Mouse (Mus musculus): ENCODE data around the gene Hoxc12. TPM values are rescaled to one million over a fixed set of nuclear protein-coding genes. Genes with fewer than 3 reads are reported as not detected.

The Hoxc12 gene
- polyA plus RNA-seq, 1 experiment = not detected

DNA sequence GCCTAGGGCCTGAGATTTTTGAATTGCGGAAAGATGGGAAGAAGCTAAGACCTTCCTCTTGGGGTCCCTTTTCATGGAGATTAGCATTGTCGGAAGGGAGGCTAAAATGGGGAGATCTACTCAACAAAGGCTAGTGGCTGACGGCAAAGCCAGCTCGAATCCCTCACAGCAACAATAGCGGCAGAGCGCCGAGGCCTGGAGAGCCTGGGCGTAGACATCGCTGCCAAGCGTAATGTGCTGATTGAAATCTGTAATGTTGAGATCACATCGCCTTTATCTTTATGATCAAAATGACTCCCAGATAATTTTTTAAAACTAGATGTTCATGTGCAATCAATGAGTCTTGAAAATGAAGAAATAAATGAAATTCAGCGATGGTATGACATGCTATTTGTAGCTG is 2.1 kb upstream of the Hoxc12 start:
- Histone ChIP-seq H3K4me3 (replicated peaks) (no peak overlapping the region), H3K9me3 (ENCODE audit: control insufficient read depth, low read length) (peaks cover 2% of the 10 kb centered on the region; the same call in 1 of the 2 replicates), H3K4me1 (ENCODE audit: control insufficient read depth) (no peaks in the 10 kb centered on the region), H3K27me3 (ENCODE audit: control insufficient read depth) (peaks cover 99% of the 10 kb centered on the region), H3K36me3 (ENCODE audit: control insufficient read depth) (no peaks in the 10 kb centered on the region)
- TF ChIP-seq TAL1 (IDR thresholded peaks at IDR 0.05; ENCODE audit: low read length) (no peak), GATA1 (IDR thresholded peaks at IDR 0.05; ENCODE audit: low read length) (no peak)

- TF ChIP-seq GATA1 (IDR thresholded peaks at IDR 0.05; ENCODE audit: low read length) (no peak), TAL1 (IDR thresholded peaks at IDR 0.05; ENCODE audit: low read length) (no peak)
- H3K27me3 ChIP-seq (ENCODE audit: control insufficient read depth) = peaks cover 100% of the 10 kb centered on the region
- H3K4me1 ChIP-seq (ENCODE audit: control insufficient read depth) = no peaks in the 10 kb centered on the region
- H3K36me3 ChIP-seq (ENCODE audit: control insufficient read depth) = no peaks in the 10 kb centered on the region
- no peak overlapping the region for H3K4me3 ChIP-seq (replicated peaks)
- H3K9me3 ChIP-seq (ENCODE audit: control insufficient read depth, low read length) = peaks cover 2% of the 10 kb centered on the region; the same call in 1 of the 2 replicates
Observed at GRCm38 (mm10) chr15:102934897-102935296, 1.7 kb upstream of the Hoxc12 start.

DNA sequence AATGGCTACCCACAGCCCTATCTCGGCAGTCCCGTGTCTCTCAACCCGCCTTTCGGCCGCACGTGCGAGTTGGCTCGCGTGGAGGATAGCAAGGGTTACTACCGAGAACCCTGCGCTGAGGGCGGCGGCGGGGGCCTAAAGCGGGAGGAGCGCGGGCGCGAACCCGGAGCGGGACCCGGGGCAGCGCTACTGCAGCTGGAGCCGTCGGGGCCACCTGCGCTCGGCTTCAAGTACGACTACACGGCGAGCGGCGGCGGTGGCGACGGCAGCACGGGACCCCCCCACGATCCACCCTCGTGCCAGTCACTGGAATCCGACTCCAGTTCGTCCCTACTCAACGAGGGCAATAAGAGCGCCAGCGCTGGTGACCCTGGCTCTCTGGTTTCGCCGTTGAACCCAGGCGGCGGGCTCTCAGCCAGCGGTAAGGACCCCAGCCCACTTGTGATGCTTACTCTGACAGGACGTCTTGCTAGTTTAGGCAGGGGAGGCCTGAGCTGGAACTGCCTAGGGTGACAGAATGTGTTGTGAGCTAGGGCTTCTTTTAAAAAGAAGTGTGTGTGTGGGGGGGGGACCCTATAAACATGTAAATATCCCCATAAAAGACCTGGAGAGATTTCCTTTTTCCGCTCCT is 594 bp downstream of the Hoxc12 start:
- TF ChIP-seq TAL1 (IDR thresholded peaks at IDR 0.05; ENCODE audit: low read length) = no peak
- TF ChIP-seq GATA1 (IDR thresholded peaks at IDR 0.05; ENCODE audit: low read length) = no peak
- Histone ChIP-seq H3K36me3 (ENCODE audit: control insufficient read depth) (no peaks in the 10 kb centered on the region), H3K4me1 (ENCODE audit: control insufficient read depth) (no peaks in the 10 kb centered on the region), H3K9me3 (ENCODE audit: control insufficient read depth, low read length) (peaks cover 2% of the 10 kb centered on the region; the same call in 1 of the 2 replicates), H3K4me3 (replicated peaks) (no peak overlapping the region), H3K27me3 (ENCODE audit: control insufficient read depth) (peaks cover 100% of the 10 kb centered on the region)

DNA sequence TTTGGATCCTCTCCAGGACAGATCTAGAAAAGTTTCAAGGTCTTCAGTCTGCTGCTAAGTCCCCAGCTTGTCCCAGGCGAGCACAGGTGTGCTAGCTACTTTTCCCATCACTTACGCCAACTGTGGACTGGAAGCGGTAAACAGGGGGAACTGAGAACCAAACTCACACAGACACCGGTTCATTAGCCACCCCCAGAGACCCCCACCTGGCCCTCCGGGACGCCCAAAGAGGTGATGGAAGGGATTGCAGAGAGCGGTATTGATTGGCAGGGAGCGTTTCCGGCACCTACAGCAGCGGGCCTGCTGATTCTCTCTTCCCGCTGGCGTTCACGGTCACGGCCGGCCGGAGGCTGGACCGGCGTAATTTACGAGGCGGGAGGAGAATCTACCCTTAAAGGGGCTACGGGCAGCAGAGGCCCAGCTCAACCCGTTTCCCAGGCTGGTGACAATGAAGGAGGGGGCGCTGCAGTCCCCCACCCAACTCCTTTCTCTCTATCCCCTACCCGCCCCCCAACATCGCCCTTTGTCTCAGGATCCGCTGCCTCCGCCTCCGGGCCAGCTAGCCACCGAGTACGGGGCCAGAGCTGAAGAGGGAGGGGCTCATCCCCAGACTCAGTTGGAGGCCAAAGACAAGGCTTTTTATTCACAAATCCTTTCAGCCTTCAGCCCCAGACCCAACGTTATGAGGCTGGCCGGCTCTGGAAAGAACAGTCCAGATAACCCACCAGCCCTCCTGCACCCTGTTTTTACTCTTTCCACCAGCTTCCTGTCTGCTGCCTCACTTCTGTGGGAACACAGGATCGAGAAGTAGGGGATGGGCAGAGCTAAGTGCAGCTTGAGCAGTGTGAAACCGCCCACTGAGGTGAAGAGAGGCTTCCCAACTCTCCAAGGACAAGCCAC is 2.9 kb downstream of the Hoxc12 start:
- Histone ChIP-seq H3K27me3 (ENCODE audit: control insufficient read depth) (peaks cover 99% of the 10 kb centered on the region), H3K9me3 (ENCODE audit: control insufficient read depth, low read length) (peaks cover 2% of the 10 kb centered on the region; the same call in 1 of the 2 replicates), H3K4me3 (replicated peaks) (no peak overlapping the region), H3K4me1 (ENCODE audit: control insufficient read depth) (no peaks in the 10 kb centered on the region), H3K36me3 (ENCODE audit: control insufficient read depth) (no peaks in the 10 kb centered on the region)
- no peak for TF ChIP-seq GATA1 (IDR thresholded peaks at IDR 0.05; ENCODE audit: low read length)
- TF ChIP-seq TAL1 (IDR thresholded peaks at IDR 0.05; ENCODE audit: low read length) = no peak

DNA sequence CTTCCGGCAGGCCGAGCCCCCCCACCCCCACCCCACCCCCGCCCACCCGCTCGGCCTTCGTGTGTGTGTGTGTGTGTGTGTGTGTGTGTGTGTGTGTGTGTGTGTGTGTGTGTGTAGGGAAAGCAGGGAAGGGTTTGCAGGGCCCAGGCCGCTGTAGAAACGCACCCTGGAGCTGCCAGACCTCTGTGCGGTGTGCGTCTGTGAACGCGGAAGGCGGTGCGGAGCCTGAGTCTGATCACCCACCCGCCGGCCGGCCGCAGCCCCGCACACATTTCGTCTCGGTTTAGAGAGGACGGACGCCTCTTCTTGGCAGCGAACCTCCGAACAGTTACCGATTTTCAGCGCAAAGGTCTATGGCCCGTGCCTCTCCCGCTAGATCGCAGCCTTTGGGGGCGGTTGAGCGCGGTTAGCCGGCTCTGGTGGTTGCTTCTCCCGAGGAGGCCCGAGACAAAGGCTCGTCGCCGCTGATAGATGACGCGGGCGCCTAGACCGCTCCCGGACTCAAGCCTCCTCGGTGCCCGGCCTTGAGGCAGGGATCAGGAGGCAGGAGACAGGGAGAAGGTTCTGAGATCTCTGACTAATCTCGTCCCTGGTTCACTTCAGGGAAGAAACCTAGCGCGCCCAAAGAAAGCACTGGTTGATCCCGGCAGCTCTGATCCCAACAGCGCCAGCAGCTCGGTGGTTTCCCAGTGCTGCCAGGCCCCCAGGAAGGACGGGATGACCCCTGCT is 6.3 kb downstream of the Hoxc12 start:
- Histone ChIP-seq H3K9me3 (ENCODE audit: control insufficient read depth, low read length) (no peaks in the 10 kb centered on the region), H3K4me1 (ENCODE audit: control insufficient read depth) (no peaks in the 10 kb centered on the region), H3K27me3 (ENCODE audit: control insufficient read depth) (peaks cover 99% of the 10 kb centered on the region), H3K36me3 (ENCODE audit: control insufficient read depth) (no peaks in the 10 kb centered on the region), H3K4me3 (replicated peaks) (no peak overlapping the region)
- no peak for TF ChIP-seq GATA1 (IDR thresholded peaks at IDR 0.05; ENCODE audit: low read length)
- TF ChIP-seq TAL1 (IDR thresholded peaks at IDR 0.05; ENCODE audit: low read length) = no peak

- no peak for TF ChIP-seq GATA1 (IDR thresholded peaks at IDR 0.05; ENCODE audit: low read length)
- TF ChIP-seq TAL1 (IDR thresholded peaks at IDR 0.05; ENCODE audit: low read length) = no peak
- no peaks in the 10 kb centered on the region for H3K36me3 ChIP-seq (ENCODE audit: control insufficient read depth)
- no peaks in the 10 kb centered on the region for H3K9me3 ChIP-seq (ENCODE audit: control insufficient read depth, low read length)
- H3K4me3 ChIP-seq (replicated peaks) = no peak overlapping the region
- no peaks in the 10 kb centered on the region for H3K4me1 ChIP-seq (ENCODE audit: control insufficient read depth)
- peaks cover 99% of the 10 kb centered on the region for H3K27me3 ChIP-seq (ENCODE audit: control insufficient read depth)
Observed at GRCm38 (mm10) chr15:102943468-102943813, 6.9 kb downstream of the Hoxc12 start.

DNA sequence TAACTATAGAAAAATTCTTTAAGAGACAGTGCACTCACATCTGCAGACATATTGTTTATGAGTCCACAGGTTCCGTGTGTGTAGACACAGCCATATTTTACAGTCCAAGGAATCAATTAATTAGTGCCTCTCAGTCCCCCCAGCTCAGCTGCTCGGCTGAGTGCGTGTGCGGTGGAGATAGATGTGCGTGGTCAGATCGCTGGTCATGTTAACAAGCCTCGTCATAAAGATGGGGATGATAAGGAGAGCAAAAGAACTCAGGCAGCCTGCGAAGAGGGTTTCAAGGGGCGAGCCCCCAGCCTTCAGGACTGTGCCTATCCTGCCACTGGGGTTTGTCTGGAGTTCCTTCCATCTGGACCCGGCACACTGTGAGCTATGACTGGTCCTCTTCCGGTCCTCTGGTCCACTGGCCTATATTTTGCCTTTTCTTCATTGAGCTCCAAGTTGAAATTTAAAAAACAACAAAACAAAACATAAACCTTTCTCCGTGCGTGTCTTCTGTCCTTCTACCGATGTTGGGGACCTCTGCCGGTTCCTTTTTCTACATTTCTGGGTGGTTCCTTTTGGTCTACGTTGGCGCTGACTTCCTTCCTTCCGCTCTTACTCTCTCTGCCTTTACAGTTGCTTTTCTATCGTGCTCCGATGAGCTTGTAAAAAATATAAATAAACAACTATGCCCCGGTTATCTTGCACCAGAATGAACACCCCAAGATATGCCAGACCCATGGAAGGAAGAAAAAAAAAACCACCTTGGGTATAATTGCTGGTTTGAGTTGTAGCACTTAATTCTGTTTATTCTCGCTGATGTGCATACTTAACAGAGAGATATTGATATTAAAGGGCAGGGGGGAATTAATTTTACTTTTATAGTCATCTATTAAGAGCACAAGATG is 8.9 kb downstream of the Hoxc12 start:
- no peaks in the 10 kb centered on the region; the same call in 1 of the 2 replicates for H3K9me3 ChIP-seq (ENCODE audit: control insufficient read depth, low read length)
- H3K27me3 ChIP-seq (ENCODE audit: control insufficient read depth) = peaks cover 99% of the 10 kb centered on the region
- no peak overlapping the region for H3K4me3 ChIP-seq (replicated peaks)
- H3K36me3 ChIP-seq (ENCODE audit: control insufficient read depth) = no peaks in the 10 kb centered on the region
- H3K4me1 ChIP-seq (ENCODE audit: control insufficient read depth) = no peaks in the 10 kb centered on the region
- TF ChIP-seq TAL1 (IDR thresholded peaks at IDR 0.05; ENCODE audit: low read length) = no peak

DNA sequence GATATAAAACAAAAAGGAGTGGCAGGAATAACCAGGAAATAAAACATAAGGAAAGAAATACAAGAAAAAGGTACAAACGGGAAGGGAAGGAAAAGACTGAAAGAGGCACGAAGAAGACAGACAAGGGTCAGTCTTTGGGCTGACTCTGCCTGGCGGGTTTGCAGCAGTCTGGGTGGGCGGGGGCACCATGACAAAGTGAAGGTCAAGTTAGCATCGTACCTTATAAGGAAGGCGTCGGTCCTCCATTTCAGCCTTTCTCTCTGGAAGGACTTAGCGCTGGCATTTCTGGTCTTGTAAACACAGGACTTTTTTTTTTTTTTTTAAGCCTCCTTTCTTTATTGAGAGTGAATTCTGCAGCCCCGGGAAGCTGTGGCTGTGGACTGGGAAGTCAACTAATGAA is 10.7 kb downstream of the Hoxc12 start:
- no peak overlapping the region for H3K4me3 ChIP-seq (replicated peaks)
- H3K27me3 ChIP-seq (ENCODE audit: control insufficient read depth) = peaks cover 99% of the 10 kb centered on the region
- TF ChIP-seq TAL1 (IDR thresholded peaks at IDR 0.05; ENCODE audit: low read length) (no peak), GATA1 (IDR thresholded peaks at IDR 0.05; ENCODE audit: low read length) (no peak)
- H3K4me1 ChIP-seq (ENCODE audit: control insufficient read depth) = no peaks in the 10 kb centered on the region
- H3K36me3 ChIP-seq (ENCODE audit: control insufficient read depth) = no peaks in the 10 kb centered on the region
- no peaks in the 10 kb centered on the region; the same call in 1 of the 2 replicates for H3K9me3 ChIP-seq (ENCODE audit: control insufficient read depth, low read length)

Measured in erythroblast, embryonic 14.5 days (primary cell).